Mouse (Mus musculus) thymus, postnatal 4 days (tissue): ENCODE data around the gene Olfr222.
"Not testable (repeated sequence)": the region's sequence is repeated elsewhere in the genome, so short reads cannot be mapped to it uniquely, and the experiment has no call there.

Experiments used
- DNase-seq: peaks from one replicate; pipeline ENCODE4 v3.0.0; 2021

Gene Olfr222

GRCm38 (mm10) chr11:59576135-59576534, at the start of gene Olfr222:
Olfr222 (minus strand) TSS chr11:59576235.
- DNase-seq, result not testable (repeated sequence)

- DNase-seq, result peak; percentile 75
These were observed 48.1 kb upstream of the Olfr222 start for GRCm38 (mm10) chr11:59624017-59624630.

- no peak for DNase-seq
These were observed 46.2 kb upstream of the Olfr222 start for GRCm38 (mm10) chr11:59622214-59622613.

GRCm38 (mm10) chr11:59616986-59617385, 41.0 kb upstream of the Olfr222 start:
- not testable (repeated sequence) for DNase-seq

- no peak for DNase-seq
These were observed 38.1 kb upstream of the Olfr222 start for GRCm38 (mm10) chr11:59614120-59614519.

- no peak for DNase-seq
These were observed 35.6 kb upstream of the Olfr222 start for GRCm38 (mm10) chr11:59611646-59612045.

GRCm38 (mm10) chr11:59602287-59602686, 26.3 kb upstream of the Olfr222 start:
- DNase-seq, result no peak

- DNase-seq, result peak; percentile 28
These were observed 24.8 kb upstream of the Olfr222 start for GRCm38 (mm10) chr11:59600872-59601271.

GRCm38 (mm10) chr11:59599211-59599610, 23.2 kb upstream of the Olfr222 start:
- no peak for DNase-seq

- DNase-seq, result no peak
These were observed 20.9 kb upstream of the Olfr222 start for GRCm38 (mm10) chr11:59596950-59597349.

GRCm38 (mm10) chr11:59596091-59596490, 20.1 kb upstream of the Olfr222 start:
- DNase-seq, result no peak

GRCm38 (mm10) chr11:59593189-59593588, 17.2 kb upstream of the Olfr222 start, which contains the start of gene Olfr223:
Olfr223 (minus strand) TSS chr11:59593289.
- no peak for DNase-seq

- DNase-seq, result no peak
These were observed 13.5 kb upstream of the Olfr222 start for GRCm38 (mm10) chr11:59589496-59589895.

GRCm38 (mm10) chr11:59584539-59584938, 8.5 kb upstream of the Olfr222 start:
- peak; percentile 70 for DNase-seq

- DNase-seq, result no peak
These were observed 309 bp downstream of the Olfr222 start for GRCm38 (mm10) chr11:59575726-59576125.

GRCm38 (mm10) chr11:59569306-59569705, 6.7 kb downstream of the Olfr222 start:
- peak; percentile 30 for DNase-seq

- no peak for DNase-seq
These were observed 13.2 kb downstream of the Olfr222 start for GRCm38 (mm10) chr11:59562837-59563236.

GRCm38 (mm10) chr11:59562336-59562735, 13.7 kb downstream of the Olfr222 start:
- no peak for DNase-seq

GRCm38 (mm10) chr11:59560906-59561305, 15.1 kb downstream of the Olfr222 start:
- DNase-seq, result no peak

- no peak for DNase-seq
These were observed 21.5 kb downstream of the Olfr222 start for GRCm38 (mm10) chr11:59554535-59554934.

- DNase-seq, result no peak
These were observed 21.9 kb downstream of the Olfr222 start for GRCm38 (mm10) chr11:59554127-59554526.

GRCm38 (mm10) chr11:59544005-59544404, 32.0 kb downstream of the Olfr222 start:
- no peak for DNase-seq

GRCm38 (mm10) chr11:59543376-59543775, 32.7 kb downstream of the Olfr222 start:
- DNase-seq, result no peak

- DNase-seq, result no peak
These were observed 33.6 kb downstream of the Olfr222 start for GRCm38 (mm10) chr11:59542442-59542841.

GRCm38 (mm10) chr11:59541324-59541723, 34.7 kb downstream of the Olfr222 start, which contains the start of gene Nlrp3:
Nlrp3 (plus strand) TSS chr11:59541568.
- no peak for DNase-seq
